ENCODE assay signal across 19 mouse cellular contexts in genomic region chr11:31753211-31753610, GRCm38 (mm10).
DNase-seq lines count a peak whose midpoint lies in the region; ATAC-seq and TF ChIP-seq lines count a peak whose summit lies in the region.
"Had no signal": no experiment of that assay in that cellular context is flagged by ENCODE, and none has a peak within 500 bp of the region (broad histone marks: within the 10 kb centered on the region; RNA-seq: fewer than 3 reads in every experiment).

No protein-coding gene starts in this region.

- H3K4me3 ChIP-seq in hindbrain, embryonic 15.5 days: no peak overlapping the region
- H3K4me3 ChIP-seq in hindbrain, embryonic 12.5 days: no peak overlapping the region
- H3K4me3 ChIP-seq in cortical plate, adult 2 months (ENCODE audit: insufficient read depth, low read length): no peak overlapping the region
- no peak overlapping the region for H3K4me3 ChIP-seq in forebrain, embryonic 15.5 days
- no peak overlapping the region for H3K4me3 ChIP-seq in midbrain, embryonic 16.5 days (ENCODE audit: low read depth, low read length)
- H3K4me3 ChIP-seq: heart, adult 2 months; intestine, embryonic 15.5 days; neural tube, embryonic 13.5 days; stomach, embryonic 15.5 days had no signal

- no peaks in the 10 kb centered on the region for H3K36me3 ChIP-seq in hindbrain, embryonic 15.5 days
- no peaks in the 10 kb centered on the region for H3K36me3 ChIP-seq in hindbrain, embryonic 12.5 days
- no peaks in the 10 kb centered on the region for H3K36me3 ChIP-seq in forebrain, embryonic 15.5 days
- no peaks in the 10 kb centered on the region for H3K36me3 ChIP-seq in midbrain, embryonic 16.5 days (ENCODE audit: control insufficient read depth, insufficient read depth, low read length)
- H3K36me3 ChIP-seq: intestine, embryonic 15.5 days; neural tube, embryonic 13.5 days; stomach, embryonic 15.5 days had no signal

- no peak overlapping the region for H3K9ac ChIP-seq in hindbrain, embryonic 15.5 days
- no peak overlapping the region for H3K9ac ChIP-seq in hindbrain, embryonic 12.5 days
- H3K9ac ChIP-seq in forebrain, embryonic 15.5 days (replicated peaks): no peak overlapping the region
- H3K9ac ChIP-seq in midbrain, embryonic 16.5 days (ENCODE audit: low read depth, low read length): no peak overlapping the region
- H3K9ac ChIP-seq: intestine, embryonic 15.5 days; liver, embryonic 14.5 days; neural tube, embryonic 13.5 days; stomach, embryonic 15.5 days had no signal

- no peaks in the 10 kb centered on the region for H3K9me3 ChIP-seq in hindbrain, embryonic 15.5 days
- no peaks in the 10 kb centered on the region for H3K9me3 ChIP-seq in hindbrain, embryonic 12.5 days (replicated peaks)
- no peaks in the 10 kb centered on the region for H3K9me3 ChIP-seq in forebrain, embryonic 15.5 days
- no peaks in the 10 kb centered on the region for H3K9me3 ChIP-seq in midbrain, embryonic 16.5 days (replicated peaks; ENCODE audit: control insufficient read depth, low read length, poor library complexity, severe bottlenecking)
- H3K9me3 ChIP-seq: intestine, embryonic 15.5 days; neural tube, embryonic 13.5 days; stomach, embryonic 15.5 days had no signal

- H3K27me3 ChIP-seq in hindbrain, embryonic 15.5 days: no peaks in the 10 kb centered on the region
- H3K27me3 ChIP-seq in hindbrain, embryonic 12.5 days: no peaks in the 10 kb centered on the region
- H3K27me3 ChIP-seq in forebrain, embryonic 15.5 days: no peaks in the 10 kb centered on the region
- no peaks in the 10 kb centered on the region for H3K27me3 ChIP-seq in midbrain, embryonic 16.5 days (ENCODE audit: control insufficient read depth, insufficient read depth, low read depth, low read length)
- H3K27me3 ChIP-seq: intestine, embryonic 15.5 days; neural tube, embryonic 13.5 days; stomach, embryonic 15.5 days had no signal

- H3K27ac ChIP-seq in hindbrain, embryonic 15.5 days (replicated peaks): peak overlapping the region; percentile 76
- no peak overlapping the region for H3K27ac ChIP-seq in hindbrain, embryonic 12.5 days
- peak overlapping the region; percentile 79; the same call in 1 of the 2 replicates for H3K27ac ChIP-seq in cortical plate, adult 2 months (ENCODE audit: insufficient read depth, low read length)
- peak overlapping the region; percentile 71 for H3K27ac ChIP-seq in forebrain, embryonic 15.5 days (replicated peaks)
- peak overlapping the region; percentile 91 for H3K27ac ChIP-seq in midbrain, embryonic 16.5 days (ENCODE audit: low read length)
- H3K27ac ChIP-seq: heart, adult 2 months; intestine, embryonic 15.5 days; liver, embryonic 14.5 days; neural tube, embryonic 13.5 days; stomach, embryonic 15.5 days had no signal

- TF ChIP-seq CTCF in cortical plate, adult 2 months (IDR thresholded peaks at IDR 0.05; ENCODE audit: extremely low read depth, insufficient read depth, low read length): no peak

- peaks cover 24% of the 10 kb centered on the region for H3K4me1 ChIP-seq in hindbrain, embryonic 15.5 days (replicated peaks)
- H3K4me1 ChIP-seq in hindbrain, embryonic 12.5 days: peaks cover 18% of the 10 kb centered on the region
- H3K4me1 ChIP-seq in cortical plate, adult 2 months (ENCODE audit: control insufficient read depth, insufficient read depth, low read length): peaks cover 12% of the 10 kb centered on the region
- H3K4me1 ChIP-seq in forebrain, embryonic 15.5 days: peaks cover 9% of the 10 kb centered on the region; the same call in 1 of the 2 replicates
- peaks cover 23% of the 10 kb centered on the region for H3K4me1 ChIP-seq in midbrain, embryonic 16.5 days (ENCODE audit: control insufficient read depth, insufficient read depth, low read length)
- H3K4me1 ChIP-seq: intestine, embryonic 15.5 days; stomach, embryonic 15.5 days had no signal

- DNase-seq in lung, adult 18-20 months: no peak
- DNase-seq in yolk sac, embryonic 10.5 days (ENCODE audit: low spot score): no peak
- DNase-seq: cerebellum, adult 8-10 months; gastrocnemius, postnatal 25 days; heart, adult 2 months; heart, postnatal 36 days; kidney, adult 9 months; kidney, postnatal 4 days; thymus, adult 2 months had no signal

- 83% methylated on average over 3 of the region's 3 CpGs for WGBS in hindbrain, embryonic 15.5 days
- WGBS in hindbrain, embryonic 12.5 days: 92% methylated on average over 3 of the region's 3 CpGs
- 90% methylated on average over 3 of the region's 3 CpGs for WGBS in forebrain, embryonic 15.5 days
- WGBS in midbrain, embryonic 16.5 days: 78% methylated on average over 3 of the region's 3 CpGs

- no peak for TF ChIP-seq POLR2A in cortical plate, adult 2 months (IDR thresholded peaks at IDR 0.05; ENCODE audit: extremely low read depth, insufficient read depth, low read length)

- ATAC-seq in hindbrain, embryonic 15.5 days (ENCODE audit: low FRiP score, low read depth): 0 out of 2 replicates have a peak, but pooled peaks have one; percentile 47
- ATAC-seq in hindbrain, embryonic 12.5 days (ENCODE audit: low FRiP score): no peak
- ATAC-seq in forebrain, embryonic 15.5 days (replicated peaks): peak; percentile 20; the same call in 1 of the 2 replicates
- ATAC-seq in midbrain, embryonic 16.5 days: peak; percentile 40
- ATAC-seq: intestine, embryonic 15.5 days; lung, postnatal 0 days had no signal

- H3K4me2 ChIP-seq in hindbrain, embryonic 15.5 days: no peak overlapping the region
- no peak overlapping the region for H3K4me2 ChIP-seq in hindbrain, embryonic 12.5 days (replicated peaks)
- no peak overlapping the region for H3K4me2 ChIP-seq in forebrain, embryonic 15.5 days (replicated peaks)
- H3K4me2 ChIP-seq in midbrain, embryonic 16.5 days (ENCODE audit: low read length): no peak overlapping the region
- H3K4me2 ChIP-seq: intestine, embryonic 15.5 days; neural tube, embryonic 13.5 days; stomach, embryonic 15.5 days had no signal
